In genomic region chr10:24404851-24405250, GRCm38 (mm10) we compare ENCODE assay signal across 21 mouse cellular contexts.
A peak's percentile ranks its signal among the peaks of the same experiment; 100 is the strongest.
DNase-seq lines count a peak whose midpoint lies in the region; ATAC-seq and TF ChIP-seq lines count a peak whose summit lies in the region.
"Had no signal": no experiment of that assay in that cellular context is flagged by ENCODE, and none has a peak within 500 bp of the region (broad histone marks: within the 10 kb centered on the region; RNA-seq: fewer than 3 reads in every experiment).

No protein-coding gene starts in this region.

- no peaks in the 10 kb centered on the region for H3K36me3 ChIP-seq in embryonic facial prominence, embryonic 14.5 days (ENCODE audit: control insufficient read depth, insufficient read depth, low read length)
- H3K36me3 ChIP-seq in embryonic facial prominence, embryonic 10.5 days (replicated peaks) = no peaks in the 10 kb centered on the region
- H3K36me3 ChIP-seq in hindbrain, postnatal 0 days (ENCODE audit: insufficient read depth, low read length) = no peaks in the 10 kb centered on the region
- no peaks in the 10 kb centered on the region for H3K36me3 ChIP-seq in hindbrain, embryonic 14.5 days (replicated peaks; ENCODE audit: control insufficient read depth, insufficient read depth)
- H3K36me3 ChIP-seq: forebrain, embryonic 12.5 days; G1E; heart, embryonic 15.5 days had no signal

- H3K27me3 ChIP-seq in embryonic facial prominence, embryonic 14.5 days (replicated peaks; ENCODE audit: control insufficient read depth, insufficient read depth, low read length) = no peaks in the 10 kb centered on the region
- no peaks in the 10 kb centered on the region for H3K27me3 ChIP-seq in embryonic facial prominence, embryonic 10.5 days (replicated peaks; ENCODE audit: low read depth, poor library complexity, severe bottlenecking)
- no peaks in the 10 kb centered on the region for H3K27me3 ChIP-seq in hindbrain, postnatal 0 days (ENCODE audit: insufficient read depth, low read length)
- H3K27me3 ChIP-seq in hindbrain, embryonic 14.5 days (ENCODE audit: control insufficient read depth, insufficient read depth, low read length) = no peaks in the 10 kb centered on the region
- H3K27me3 ChIP-seq: forebrain, embryonic 12.5 days had no signal

- H3K27ac ChIP-seq in embryonic facial prominence, embryonic 14.5 days (replicated peaks; ENCODE audit: low read depth, low read length) = no peak overlapping the region
- no peak overlapping the region for H3K27ac ChIP-seq in embryonic facial prominence, embryonic 10.5 days (replicated peaks)
- H3K27ac ChIP-seq in hindbrain, postnatal 0 days = no peak overlapping the region
- H3K27ac ChIP-seq in hindbrain, embryonic 14.5 days = no peak overlapping the region
- H3K27ac ChIP-seq: forebrain, embryonic 12.5 days; heart, adult 2 months; heart, embryonic 15.5 days had no signal

- DNase-seq in embryonic facial prominence, embryonic 14.5 days (ENCODE audit: low spot score) = no peak
- DNase-seq in embryonic facial prominence, embryonic 10.5 days (ENCODE audit: low spot score) = no peak
- DNase-seq in hindbrain, postnatal 0 days (ENCODE audit: low spot score) = peak; percentile 9
- no peak for DNase-seq in hindbrain, embryonic 14.5 days (ENCODE audit: low spot score)
- peak; percentile 31 for DNase-seq in brain, embryonic 14.5 days (ENCODE audit: low read depth)
- no peak for DNase-seq in liver
- DNase-seq in left cerebral cortex, postnatal 4 days = no peak
- DNase-seq: adrenal gland, postnatal 10 days; B cell, adult 2 months; cerebellum, adult 2 months; cerebellum, postnatal 10 days; forebrain, postnatal 0 days; gastrocnemius, postnatal 14 days; heart, adult 2 months; heart, postnatal 14 days had no signal

- no peak for TF ChIP-seq CTCF in hindbrain, postnatal 0 days (IDR thresholded peaks at IDR 0.05; ENCODE audit: low read depth)
- no peak for TF ChIP-seq CTCF in brain, embryonic 14.5 days (IDR thresholded peaks at IDR 0.05; ENCODE audit: borderline replicate concordance, extremely low read depth, insufficient read depth, insufficient read length)

- no peaks in the 10 kb centered on the region for H3K9me3 ChIP-seq in embryonic facial prominence, embryonic 14.5 days (ENCODE audit: control insufficient read depth, low read length)
- H3K9me3 ChIP-seq in embryonic facial prominence, embryonic 10.5 days = no peaks in the 10 kb centered on the region
- no peaks in the 10 kb centered on the region for H3K9me3 ChIP-seq in hindbrain, postnatal 0 days (ENCODE audit: low read length)
- no peaks in the 10 kb centered on the region for H3K9me3 ChIP-seq in hindbrain, embryonic 14.5 days (ENCODE audit: control insufficient read depth, low read length)
- H3K9me3 ChIP-seq: forebrain, embryonic 12.5 days; G1E; heart, embryonic 15.5 days had no signal

- no peaks in the 10 kb centered on the region for H3K4me1 ChIP-seq in embryonic facial prominence, embryonic 14.5 days (ENCODE audit: control insufficient read depth, insufficient read depth, low read length)
- H3K4me1 ChIP-seq in embryonic facial prominence, embryonic 10.5 days = 0 out of 2 replicates have a peak, but pooled peaks cover 6% of the 10 kb centered on the region
- no peaks in the 10 kb centered on the region for H3K4me1 ChIP-seq in hindbrain, postnatal 0 days (ENCODE audit: insufficient read depth, low read length)
- H3K4me1 ChIP-seq in hindbrain, embryonic 14.5 days (replicated peaks; ENCODE audit: control insufficient read depth, insufficient read depth, low read length) = 0 out of 2 replicates have a peak, but pooled peaks cover 6% of the 10 kb centered on the region
- H3K4me1 ChIP-seq: heart, embryonic 15.5 days had no signal

- WGBS in embryonic facial prominence, embryonic 14.5 days = 63% methylated on average over 4 of the region's 4 CpGs
- WGBS in embryonic facial prominence, embryonic 10.5 days = 83% methylated on average over 4 of the region's 4 CpGs
- whole genome bisulfite sequencing in hindbrain, postnatal 0 days = 74% methylated on average over 4 of the region's 4 CpGs
- WGBS in hindbrain, embryonic 14.5 days = 75% methylated on average over 4 of the region's 4 CpGs

- no peak overlapping the region for H3K4me3 ChIP-seq in embryonic facial prominence, embryonic 14.5 days (ENCODE audit: low read depth, low read length)
- no peak overlapping the region for H3K4me3 ChIP-seq in embryonic facial prominence, embryonic 10.5 days
- H3K4me3 ChIP-seq in hindbrain, postnatal 0 days (ENCODE audit: low read length) = no peak overlapping the region
- H3K4me3 ChIP-seq in hindbrain, embryonic 14.5 days (replicated peaks; ENCODE audit: low read length) = no peak overlapping the region
- H3K4me3 ChIP-seq: forebrain, embryonic 12.5 days; heart, adult 2 months; heart, embryonic 15.5 days had no signal

- peak; percentile 33; the same call in 1 of the 2 replicates for ATAC-seq in embryonic facial prominence, embryonic 14.5 days (ENCODE audit: low read depth)
- no peak for ATAC-seq in hindbrain, postnatal 0 days
- no peak for ATAC-seq in hindbrain, embryonic 14.5 days (ENCODE audit: low FRiP score)
- ATAC-seq: CD4-positive, CD25-positive, alpha-beta regulatory T cell, adult 4 months; forebrain, postnatal 0 days; intestine, embryonic 16.5 days had no signal

- TF ChIP-seq POLR2A in brain, embryonic 14.5 days (IDR thresholded peaks at IDR 0.05; ENCODE audit: borderline replicate concordance, extremely low read depth, insufficient read depth, insufficient read length, poor library complexity, severe bottlenecking) = no peak

- no peak overlapping the region for H3K9ac ChIP-seq in embryonic facial prominence, embryonic 14.5 days (ENCODE audit: low read depth, low read length)
- no peak overlapping the region for H3K9ac ChIP-seq in hindbrain, postnatal 0 days (replicated peaks; ENCODE audit: low read length)
- no peak overlapping the region for H3K9ac ChIP-seq in hindbrain, embryonic 14.5 days
- H3K9ac ChIP-seq: forebrain, embryonic 12.5 days; forebrain, postnatal 0 days; heart, embryonic 15.5 days had no signal

- intact Hi-C loops in left cerebral cortex, postnatal 4 days (cut with DNase I) = no loop called here

- no peak overlapping the region for H3K4me2 ChIP-seq in embryonic facial prominence, embryonic 14.5 days (ENCODE audit: low read depth, low read length)
- H3K4me2 ChIP-seq in hindbrain, postnatal 0 days (ENCODE audit: low read depth, low read length) = no peak overlapping the region
- H3K4me2 ChIP-seq in hindbrain, embryonic 14.5 days (replicated peaks) = no peak overlapping the region
- H3K4me2 ChIP-seq: forebrain, embryonic 12.5 days; heart, embryonic 11.5 days; heart, embryonic 15.5 days had no signal

Comparison
In these comparisons a context has a peak if more than half of its experiments do, and no peak if none do; other contexts are left out.
1. DNase-seq: peak in hindbrain, postnatal 0 days (single experiment) and brain, embryonic 14.5 days (single experiment); none in embryonic facial prominence, embryonic 14.5 days (single experiment), embryonic facial prominence, embryonic 10.5 days (single experiment), hindbrain, embryonic 14.5 days (single experiment), liver (single experiment) and left cerebral cortex, postnatal 4 days (single experiment).